Mouse (Mus musculus): ENCODE results near the gene Lonrf2. TPM values are rescaled to one million over a fixed set of nuclear protein-coding genes. Genes with fewer than 3 reads are reported as not detected.

Lonrf2 gene
- polyA plus RNA-seq, 1 experiment = 0.28 TPM

DNA sequence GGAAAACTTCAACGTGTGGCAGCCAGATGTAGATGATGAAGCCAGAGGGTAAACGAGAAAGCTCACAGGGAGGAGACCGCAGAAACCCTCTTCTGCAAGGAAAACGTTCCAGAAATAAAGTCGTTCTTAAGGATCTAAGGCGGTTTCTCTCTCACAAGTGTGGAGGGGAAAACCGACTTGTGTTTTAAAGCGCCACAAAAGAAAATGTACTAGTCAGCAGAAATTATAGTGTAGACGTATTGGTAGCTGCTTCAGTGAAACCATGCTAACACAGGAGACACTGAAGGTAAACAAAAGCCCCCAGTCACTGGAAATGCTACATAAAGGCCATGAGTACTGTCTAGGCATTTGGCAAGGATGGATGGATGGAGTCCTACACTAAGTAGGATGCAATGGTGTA lies 19.2 kb downstream of the Lonrf2 start:
- Histone ChIP-seq H3K4me3 (ENCODE audit: control insufficient read depth, low read depth, low read length) (no peak overlapping the region), H3K27me3 (ENCODE audit: control insufficient read depth, insufficient read depth, low read length) (no peaks in the 10 kb centered on the region), H3K36me3 (ENCODE audit: control insufficient read depth, insufficient read depth, low read length) (no peaks in the 10 kb centered on the region), H3K4me1 (ENCODE audit: control insufficient read depth, insufficient read depth, low read length) (no peaks in the 10 kb centered on the region), H3K27ac (ENCODE audit: control insufficient read depth, insufficient read depth, low read depth, low read length) (no peak overlapping the region)
- TF ChIP-seq CTCF (IDR thresholded peaks at IDR 0.05; ENCODE audit: control insufficient read depth, insufficient read depth, insufficient replicate concordance, low read depth, low read length) = no peak
- TF ChIP-seq POLR2A (IDR thresholded peaks at IDR 0.05; ENCODE audit: control insufficient read depth, low read depth, low read length) = no peak

DNA sequence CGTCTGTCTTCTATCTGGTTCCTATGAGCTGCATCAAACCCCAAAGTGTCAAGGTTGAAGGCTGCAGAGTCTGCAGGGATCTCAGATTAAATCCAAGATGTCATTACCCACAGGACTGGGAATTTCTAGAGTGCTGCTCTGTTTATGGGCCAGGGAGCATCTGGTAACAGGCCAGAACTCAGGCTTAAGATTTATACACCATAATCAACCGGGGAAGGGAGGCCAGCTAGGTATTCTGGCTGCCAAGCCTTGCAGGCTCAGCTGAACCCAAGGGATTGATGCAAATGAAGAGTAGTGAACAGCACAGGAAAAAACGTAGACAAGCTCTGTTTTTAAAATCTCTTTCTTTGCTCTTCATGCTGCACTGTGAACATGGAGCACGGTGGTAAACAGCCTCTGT lies 20.2 kb downstream of the Lonrf2 start:
- no peaks in the 10 kb centered on the region for H3K36me3 ChIP-seq (ENCODE audit: control insufficient read depth, insufficient read depth, low read length)
- H3K27ac ChIP-seq (ENCODE audit: control insufficient read depth, insufficient read depth, low read depth, low read length) = no peak overlapping the region
- H3K27me3 ChIP-seq (ENCODE audit: control insufficient read depth, insufficient read depth, low read length) = no peaks in the 10 kb centered on the region
- TF ChIP-seq POLR2A (IDR thresholded peaks at IDR 0.05; ENCODE audit: control insufficient read depth, low read depth, low read length) (no peak), CTCF (IDR thresholded peaks at IDR 0.05; ENCODE audit: control insufficient read depth, insufficient read depth, insufficient replicate concordance, low read depth, low read length) (no peak)
- no peak overlapping the region for H3K4me3 ChIP-seq (ENCODE audit: control insufficient read depth, low read depth, low read length)
- H3K4me1 ChIP-seq (ENCODE audit: control insufficient read depth, insufficient read depth, low read length) = no peaks in the 10 kb centered on the region

DNA sequence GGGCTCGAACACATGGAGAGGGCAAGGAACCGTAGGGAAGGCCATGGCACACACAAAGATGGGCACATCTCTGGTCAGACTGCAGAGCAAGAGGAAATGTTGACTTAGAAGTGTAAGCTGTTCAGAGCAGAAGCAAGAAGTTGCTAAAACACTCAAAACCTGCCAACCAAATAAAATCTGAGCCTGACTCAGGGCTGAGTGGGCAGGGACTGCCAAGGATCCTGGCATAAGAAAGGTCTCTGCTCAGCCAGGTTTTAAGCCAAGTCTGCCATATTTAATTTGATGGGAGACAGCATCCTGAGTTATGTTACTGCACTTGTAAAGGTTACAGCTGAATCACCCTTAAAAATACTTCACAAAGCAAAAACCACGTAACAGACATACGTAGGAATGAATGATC lies 29.4 kb downstream of the Lonrf2 start:
- Histone ChIP-seq H3K4me1 (ENCODE audit: control insufficient read depth, insufficient read depth, low read length) (no peaks in the 10 kb centered on the region), H3K27ac (ENCODE audit: control insufficient read depth, insufficient read depth, low read depth, low read length) (no peak overlapping the region), H3K27me3 (ENCODE audit: control insufficient read depth, insufficient read depth, low read length) (no peaks in the 10 kb centered on the region), H3K4me3 (ENCODE audit: control insufficient read depth, low read depth, low read length) (no peak overlapping the region), H3K36me3 (ENCODE audit: control insufficient read depth, insufficient read depth, low read length) (no peaks in the 10 kb centered on the region)
- TF ChIP-seq POLR2A (IDR thresholded peaks at IDR 0.05; ENCODE audit: control insufficient read depth, low read depth, low read length) = no peak
- TF ChIP-seq CTCF (IDR thresholded peaks at IDR 0.05; ENCODE audit: control insufficient read depth, insufficient read depth, insufficient replicate concordance, low read depth, low read length) = no peak

DNA sequence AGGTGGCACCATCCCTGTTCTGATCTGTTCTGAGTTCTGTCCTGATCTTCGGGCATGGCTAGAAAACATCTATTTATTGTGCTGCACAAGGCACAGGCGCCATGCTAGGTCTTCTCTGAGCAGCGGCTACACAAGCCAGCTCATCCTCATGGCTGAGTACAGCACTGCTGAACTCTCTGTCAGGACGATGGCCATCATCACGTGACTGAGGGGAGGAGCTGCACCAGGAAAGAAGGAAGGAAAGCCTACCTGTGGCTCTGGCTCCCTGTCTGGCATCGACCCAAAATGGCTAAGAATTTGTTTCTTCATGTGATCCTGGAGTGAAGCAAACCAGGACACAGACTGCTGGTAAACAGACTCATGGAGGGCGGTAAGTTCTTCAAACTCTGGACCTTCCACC lies 36.1 kb downstream of the Lonrf2 start:
- Histone ChIP-seq H3K27me3 (ENCODE audit: control insufficient read depth, insufficient read depth, low read length) (no peaks in the 10 kb centered on the region), H3K27ac (ENCODE audit: control insufficient read depth, insufficient read depth, low read depth, low read length) (no peak overlapping the region), H3K36me3 (ENCODE audit: control insufficient read depth, insufficient read depth, low read length) (no peaks in the 10 kb centered on the region), H3K4me3 (ENCODE audit: control insufficient read depth, low read depth, low read length) (no peak overlapping the region), H3K4me1 (ENCODE audit: control insufficient read depth, insufficient read depth, low read length) (no peaks in the 10 kb centered on the region)
- no peak for TF ChIP-seq POLR2A (IDR thresholded peaks at IDR 0.05; ENCODE audit: control insufficient read depth, low read depth, low read length)
- no peak for TF ChIP-seq CTCF (IDR thresholded peaks at IDR 0.05; ENCODE audit: control insufficient read depth, insufficient read depth, insufficient replicate concordance, low read depth, low read length)

DNA sequence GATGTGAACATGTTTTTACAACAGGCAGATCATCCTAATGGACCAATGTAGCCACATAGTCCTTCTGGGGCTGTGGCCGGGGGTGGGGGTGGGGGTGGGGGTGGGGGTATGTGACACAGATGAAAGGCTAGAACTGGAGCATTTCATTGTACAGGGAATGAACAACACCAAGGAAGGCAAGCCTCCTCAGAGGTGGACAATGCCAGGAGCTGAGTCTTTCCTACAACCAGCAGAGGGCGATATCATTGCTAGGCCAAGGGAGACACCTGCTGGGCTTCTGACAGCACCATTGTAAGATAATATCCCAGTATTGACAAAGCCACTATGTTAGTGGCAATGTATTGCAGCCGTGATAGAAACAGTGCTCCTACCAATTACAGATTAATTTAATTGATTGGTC lies 37.2 kb downstream of the Lonrf2 start:
- no peaks in the 10 kb centered on the region for H3K27me3 ChIP-seq (ENCODE audit: control insufficient read depth, insufficient read depth, low read length)
- no peaks in the 10 kb centered on the region for H3K36me3 ChIP-seq (ENCODE audit: control insufficient read depth, insufficient read depth, low read length)
- TF ChIP-seq POLR2A (IDR thresholded peaks at IDR 0.05; ENCODE audit: control insufficient read depth, low read depth, low read length) (no peak), CTCF (IDR thresholded peaks at IDR 0.05; ENCODE audit: control insufficient read depth, insufficient read depth, insufficient replicate concordance, low read depth, low read length) (peak; percentile 35; the same call in 1 of the 2 replicates)
- no peak overlapping the region for H3K4me3 ChIP-seq (ENCODE audit: control insufficient read depth, low read depth, low read length)
- H3K4me1 ChIP-seq (ENCODE audit: control insufficient read depth, insufficient read depth, low read length) = no peaks in the 10 kb centered on the region
- H3K27ac ChIP-seq (ENCODE audit: control insufficient read depth, insufficient read depth, low read depth, low read length) = no peak overlapping the region

DNA sequence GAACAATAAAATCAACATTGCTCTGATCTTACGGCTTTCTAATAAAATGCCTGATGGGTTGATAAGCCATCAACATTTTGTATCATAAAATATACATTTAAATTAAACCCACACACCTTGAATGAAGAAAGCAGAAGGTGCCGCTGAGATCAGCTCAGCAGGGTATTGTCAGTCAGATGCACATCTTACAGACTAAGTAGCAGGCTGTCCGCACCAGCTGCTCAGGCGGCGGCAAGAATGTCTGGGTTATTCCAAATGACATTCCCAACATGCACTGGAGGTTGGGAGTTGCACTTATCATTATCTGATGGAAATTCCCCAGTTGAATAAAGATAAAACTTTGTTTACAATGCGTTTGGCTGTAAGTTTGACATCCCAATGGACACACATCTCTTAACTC lies 39.6 kb downstream of the Lonrf2 start:
- no peaks in the 10 kb centered on the region for H3K27me3 ChIP-seq (ENCODE audit: control insufficient read depth, insufficient read depth, low read length)
- TF ChIP-seq POLR2A (IDR thresholded peaks at IDR 0.05; ENCODE audit: control insufficient read depth, low read depth, low read length) = no peak
- no peak for TF ChIP-seq CTCF (IDR thresholded peaks at IDR 0.05; ENCODE audit: control insufficient read depth, insufficient read depth, insufficient replicate concordance, low read depth, low read length)
- H3K4me3 ChIP-seq (ENCODE audit: control insufficient read depth, low read depth, low read length) = no peak overlapping the region
- H3K27ac ChIP-seq (ENCODE audit: control insufficient read depth, insufficient read depth, low read depth, low read length) = no peak overlapping the region
- no peaks in the 10 kb centered on the region for H3K36me3 ChIP-seq (ENCODE audit: control insufficient read depth, insufficient read depth, low read length)
- H3K4me1 ChIP-seq (ENCODE audit: control insufficient read depth, insufficient read depth, low read length) = no peaks in the 10 kb centered on the region

DNA sequence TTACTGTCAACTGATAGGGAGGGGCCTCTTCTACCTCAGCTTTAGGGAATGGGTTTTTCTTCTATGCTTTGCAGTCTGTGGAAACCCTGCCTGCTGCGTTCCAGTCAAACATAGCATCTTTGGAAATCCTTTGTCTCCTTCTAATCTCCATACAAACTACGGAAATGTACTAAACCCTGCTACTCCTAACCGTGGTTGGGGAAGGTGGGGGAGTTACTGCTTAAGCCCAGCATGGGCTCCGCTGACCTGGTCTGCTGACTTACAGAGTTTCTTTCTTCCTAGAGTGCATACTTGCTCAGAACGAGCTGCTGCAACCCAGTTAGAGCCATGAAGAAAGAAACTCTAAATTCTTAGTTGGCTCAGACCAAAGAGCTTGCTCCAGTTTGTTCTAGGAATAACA lies 41.0 kb downstream of the Lonrf2 start:
- TF ChIP-seq CTCF (IDR thresholded peaks at IDR 0.05; ENCODE audit: control insufficient read depth, insufficient read depth, insufficient replicate concordance, low read depth, low read length) = no peak
- TF ChIP-seq POLR2A (IDR thresholded peaks at IDR 0.05; ENCODE audit: control insufficient read depth, low read depth, low read length) = no peak
- Histone ChIP-seq H3K4me3 (ENCODE audit: control insufficient read depth, low read depth, low read length) (no peak overlapping the region), H3K4me1 (ENCODE audit: control insufficient read depth, insufficient read depth, low read length) (no peaks in the 10 kb centered on the region), H3K27ac (ENCODE audit: control insufficient read depth, insufficient read depth, low read depth, low read length) (no peak overlapping the region), H3K36me3 (ENCODE audit: control insufficient read depth, insufficient read depth, low read length) (no peaks in the 10 kb centered on the region), H3K27me3 (ENCODE audit: control insufficient read depth, insufficient read depth, low read length) (no peaks in the 10 kb centered on the region)

Measured in testis, adult 2 months (tissue).